Mouse (Mus musculus) midbrain, embryonic 14.5 days (tissue): ENCODE data around the gene Hist1h2bl. TPM values are rescaled to one million over a fixed set of nuclear protein-coding genes. Genes with fewer than 3 reads are reported as not detected.
A peak's percentile ranks its signal among the peaks of the same experiment; 100 is the strongest.
"Not testable (repeated sequence)": the region's sequence is repeated elsewhere in the genome, so short reads cannot be mapped to it uniquely, and the experiment has no call there.

Experiments used
- ATAC-seq: fragments of 200-750 bp; cut with Nextera tagmentation; 2 replicates; pipeline ENCODE4 v1.8.0; 2017; ENCODE audit warnings: moderate number of reproducible peaks, moderate library complexity; ENCODE audit not compliant: low FRiP score, low TSS enrichment
- DNase-seq: peaks from one replicate; pipeline ENCODE4 v3.0.0-alpha.2; 2015
- H3K27ac ChIP-seq: fragments of 300-500 bp; sonication (generic); replicated peaks from 2 replicates; pipeline ENCODE4 v1.5.1; 2014; ENCODE audit warnings: mild to moderate bottlenecking, low read depth, low read length, moderate library complexity
- H3K27me3 ChIP-seq: fragments of 300-500 bp; sonication (generic); 2 replicates; pipeline ENCODE4 v1.6.1; 2014; ENCODE audit warnings: low read length, control low read depth, mixed read lengths; ENCODE audit not compliant: control insufficient read depth, insufficient read depth
- H3K36me3 ChIP-seq: fragments of 300-500 bp; sonication (generic); 2 replicates; pipeline ENCODE4 v1.6.1; 2014; ENCODE audit warnings: low read length, control low read depth; ENCODE audit not compliant: control insufficient read depth, insufficient read depth
- H3K4me1 ChIP-seq: fragments of 300-500 bp; sonication (generic); 2 replicates; pipeline ENCODE4 v1.6.1; 2014; ENCODE audit warnings: mild to moderate bottlenecking, antibody characterized with exemption, low read length, control low read depth; ENCODE audit not compliant: control insufficient read depth, insufficient read depth
- H3K4me2 ChIP-seq: fragments of 300-500 bp; sonication (generic); 2 replicates; pipeline ENCODE4 v1.6.1; 2014; ENCODE audit warnings: mild to moderate bottlenecking, low read length, moderate library complexity
- H3K4me3 ChIP-seq: fragments of 300-500 bp; sonication (generic); replicated peaks from 2 replicates; pipeline ENCODE4 v1.5.1; 2014; ENCODE audit warnings: low read depth, low read length
- H3K9ac ChIP-seq: fragments of 300-500 bp; sonication (generic); replicated peaks from 2 replicates; pipeline ENCODE4 v1.6.1; 2014; ENCODE audit warnings: mild to moderate bottlenecking, low read length, moderate library complexity
- H3K9me3 ChIP-seq: fragments of 300-500 bp; sonication (generic); 2 replicates; pipeline ENCODE4 v1.6.1; 2016; ENCODE audit warnings: low read length, control low read depth, mixed read lengths; ENCODE audit not compliant: control insufficient read depth
- WGBS: fragments of 180-500 bp; shearing (Covaris S2); extraction: QIAGEN DNeasy Blood & Tissue Kit; methylation state at CpG from one replicate; pipeline ENCODE4 v1.1.7; 2014; 5-methylcytosine and 5-hydroxymethylcytosine counted together
- polyA plus RNA-seq: library from polyadenylated mRNA; unstranded; fragments of >200 nt; fragmentation: Nextera tagmentation; extraction: Ambion mirVana; gene quantifications from 2 replicates; pipeline ENCODE4 v1.2.1, GENCODE M21; 2014

Gene Hist1h2bl
- 1.2 TPM in 1 of 2 replicates, not detected in the other for polyA plus RNA-seq

DNA sequence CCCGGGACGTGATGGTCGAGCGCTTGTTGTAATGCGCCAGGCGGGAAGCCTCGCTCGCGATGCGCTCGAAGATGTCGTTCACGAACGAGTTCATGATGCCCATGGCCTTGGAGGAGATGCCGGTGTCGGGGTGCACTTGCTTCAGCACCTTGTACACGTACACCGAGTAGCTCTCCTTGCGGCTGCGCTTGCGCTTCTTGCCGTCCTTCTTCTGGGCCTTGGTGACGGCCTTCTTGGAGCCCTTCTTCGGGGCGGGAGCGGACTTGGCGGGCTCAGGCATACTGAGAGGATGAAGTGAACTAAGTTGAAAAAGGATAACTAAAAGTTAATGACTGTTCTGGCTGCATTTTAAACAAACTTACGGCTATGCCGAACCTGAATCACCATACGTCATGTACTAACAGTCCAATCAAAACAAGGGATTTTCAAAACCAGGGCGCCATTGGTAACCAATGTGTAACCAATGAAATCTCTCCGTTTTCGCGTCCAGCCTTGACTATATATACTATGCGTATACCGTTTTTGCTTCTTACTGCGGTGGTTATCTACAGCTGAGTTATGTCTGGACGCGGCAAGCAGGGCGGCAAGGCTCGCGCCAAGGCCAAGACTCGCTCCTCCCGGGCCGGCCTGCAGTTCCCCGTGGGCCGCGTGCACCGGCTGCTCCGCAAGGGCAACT, at the start of gene Hist1h2bl, which contains the start of gene Hist1h2ai:
TSS of gene Hist1h2bl (minus strand) at position 280 of the 676 bp plus-strand sequence.
TSS of gene Hist1h2ai (plus strand) at position 559 of the 676 bp plus-strand sequence.
- not testable (repeated sequence) for H3K9me3 ChIP-seq, H3K36me3 ChIP-seq, H3K27me3 ChIP-seq
- peak within 1 kb of the TSS; percentile 42 for H3K4me3 ChIP-seq
- H3K9ac ChIP-seq, result peak within 1 kb of the TSS; percentile 54
- DNase-seq (peak; percentile 96), ATAC-seq (peak; percentile 94)
- under 1% methylated on average over 25 of the region's 50 CpGs for WGBS
- H3K27ac ChIP-seq, result peak within 1 kb of the TSS; percentile 82
- peaks cover 26% of the 10 kb centered on the region for H3K4me1 ChIP-seq
- peak within 1 kb of the TSS; percentile 89 for H3K4me2 ChIP-seq

DNA sequence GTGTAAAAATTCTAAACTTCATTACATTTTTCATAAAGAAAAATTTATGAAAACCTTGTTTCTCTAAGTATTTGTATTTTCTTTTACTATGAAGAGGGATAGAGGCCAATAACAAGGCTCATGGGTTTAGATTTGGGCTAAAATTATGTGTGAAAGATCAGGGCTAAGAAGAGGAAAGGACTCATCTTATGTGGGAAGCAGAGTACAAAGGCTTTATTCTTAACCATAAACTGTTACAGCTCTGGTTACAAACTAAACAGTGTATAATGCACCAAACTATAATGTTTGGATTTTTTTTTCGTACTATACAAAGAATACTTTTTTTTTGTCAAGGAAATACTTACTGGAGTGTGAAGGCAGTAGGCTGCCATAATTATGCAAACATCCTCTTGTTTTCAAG, 39.8 kb upstream of the Hist1h2bl start:
- 61% methylated on average over 1 of the region's 1 CpGs for WGBS
- no peak for ATAC-seq

DNA sequence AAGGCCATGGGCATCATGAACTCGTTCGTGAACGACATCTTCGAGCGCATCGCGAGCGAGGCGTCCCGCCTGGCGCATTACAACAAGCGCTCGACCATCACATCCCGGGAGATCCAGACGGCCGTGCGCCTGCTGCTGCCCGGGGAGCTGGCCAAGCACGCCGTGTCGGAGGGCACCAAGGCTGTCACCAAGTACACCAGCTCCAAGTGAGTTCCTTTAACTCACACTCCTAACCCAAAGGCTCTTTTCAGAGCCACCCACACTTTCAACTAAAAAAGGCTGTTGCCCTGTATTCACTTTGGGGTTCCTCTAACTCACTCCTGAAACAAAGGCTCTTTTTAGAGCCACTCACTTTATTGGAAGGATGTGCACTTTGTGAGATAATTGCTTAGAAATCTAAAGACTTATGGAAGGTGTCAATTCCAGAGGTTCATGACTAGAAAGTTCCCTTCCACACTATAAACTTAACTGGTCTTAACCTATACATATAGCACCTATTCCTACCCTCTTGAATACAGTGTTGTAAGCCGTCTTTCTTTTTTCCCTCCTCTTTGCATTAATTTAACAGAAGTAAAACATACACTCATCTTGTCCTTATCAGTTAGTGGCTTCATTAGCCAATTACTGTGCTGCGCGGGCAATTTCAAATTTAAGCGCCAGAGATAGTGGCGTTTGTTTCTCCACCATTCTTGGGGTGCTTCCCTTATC, 38.5 kb upstream of the Hist1h2bl start:
- Histone ChIP-seq H3K27ac (peak overlapping the region; percentile 87), H3K4me3 (peak overlapping the region; percentile 40), H3K4me1 (peaks cover 18% of the 10 kb centered on the region), H3K4me2 (peak overlapping the region; percentile 74), H3K9ac (peak overlapping the region; percentile 24; the same call in 1 of the 2 replicates)
- not testable (repeated sequence) for H3K27me3 ChIP-seq, H3K9me3 ChIP-seq, ATAC-seq, H3K36me3 ChIP-seq
- peak; percentile 69 for DNase-seq
- 0% methylated on average over 20 of the region's 26 CpGs for WGBS

More for the DNA sequence above, 39.8 kb upstream of the Hist1h2bl start:
- Histone ChIP-seq H3K36me3 (no peaks in the 10 kb centered on the region), H3K27ac (no peak overlapping the region), H3K4me1 (peaks cover 14% of the 10 kb centered on the region), H3K27me3 (no peaks in the 10 kb centered on the region), H3K9me3 (no peaks in the 10 kb centered on the region), H3K9ac (no peak overlapping the region), H3K4me2 (no peak overlapping the region), H3K4me3 (no peak overlapping the region)
- DNase-seq, result no peak

DNA sequence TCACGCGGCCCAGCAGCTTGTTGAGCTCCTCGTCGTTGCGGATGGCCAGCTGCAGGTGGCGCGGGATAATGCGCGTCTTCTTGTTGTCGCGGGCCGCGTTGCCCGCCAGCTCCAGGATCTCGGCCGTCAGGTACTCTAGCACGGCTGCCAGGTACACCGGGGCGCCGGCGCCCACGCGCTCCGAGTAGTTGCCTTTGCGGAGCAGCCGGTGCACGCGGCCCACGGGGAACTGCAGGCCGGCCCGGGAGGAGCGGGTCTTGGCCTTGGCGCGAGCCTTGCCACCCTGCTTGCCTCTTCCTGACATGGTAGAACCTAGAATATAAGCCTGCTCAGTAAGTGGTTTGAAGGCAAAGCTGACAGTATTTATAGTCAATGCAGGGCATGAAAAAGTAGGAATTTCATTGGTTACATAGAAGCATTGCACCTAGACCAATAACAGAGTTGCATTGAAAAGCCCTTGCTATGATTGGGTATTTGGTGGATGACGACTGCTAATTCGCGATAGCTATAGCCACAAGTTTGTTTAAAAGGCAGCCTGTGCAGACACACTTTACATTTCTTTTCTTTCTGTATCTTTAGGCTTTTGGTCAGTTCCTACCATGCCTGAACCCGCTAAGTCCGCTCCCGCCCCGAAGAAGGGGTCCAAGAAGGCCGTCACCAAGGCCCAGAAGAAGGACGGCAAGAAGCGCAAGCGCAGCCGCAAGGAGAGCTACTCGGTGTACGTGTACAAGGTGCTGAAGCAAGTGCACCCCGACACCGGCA, 37.8 kb upstream of the Hist1h2bl start, which contains the start of the genes Hist1h2ak and Hist1h2bn:
TSS of gene Hist1h2ak (minus strand) at position 304 of the 762 bp plus-strand sequence.
TSS of gene Hist1h2bn (plus strand) at position 600 of the 762 bp plus-strand sequence.
- not testable (repeated sequence) for H3K27me3 ChIP-seq, H3K9me3 ChIP-seq, H3K36me3 ChIP-seq
- peaks cover 25% of the 10 kb centered on the region for H3K4me1 ChIP-seq
- ATAC-seq (peak; percentile 94), DNase-seq (peak; percentile 92)
- peak within 1 kb of the TSS; percentile 40 for H3K4me3 ChIP-seq
- peak within 1 kb of the TSS; percentile 74 for H3K4me2 ChIP-seq
- peak within 1 kb of the TSS; percentile 87 for H3K27ac ChIP-seq
- under 1% methylated on average over 46 of the region's 50 CpGs for WGBS
- peak within 1 kb of the TSS; percentile 46; the same call in 1 of the 2 replicates for H3K9ac ChIP-seq

DNA sequence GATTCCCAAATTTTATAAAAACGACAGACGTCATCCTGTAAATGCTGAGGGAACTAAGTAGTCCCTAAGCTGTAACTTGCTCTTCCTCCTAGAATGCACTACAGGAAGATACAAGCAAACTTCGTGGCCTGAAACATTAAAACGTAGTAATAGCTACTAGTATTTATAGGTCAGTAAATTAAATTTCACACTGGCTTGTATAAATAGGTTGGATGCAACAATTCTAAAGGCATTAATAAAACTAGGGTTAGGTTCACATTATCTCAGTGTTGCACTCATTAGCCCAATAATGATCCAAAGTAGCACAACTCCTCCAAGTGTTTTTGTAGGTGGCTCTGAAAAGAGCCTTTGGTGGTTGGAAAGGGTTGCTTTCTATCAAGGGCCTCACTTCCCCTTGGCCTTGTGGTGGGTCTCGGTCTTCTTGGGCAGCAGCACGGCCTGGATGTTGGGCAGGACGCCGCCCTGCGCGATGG, 37.1 kb upstream of the Hist1h2bl start:
- ATAC-seq, result no peak
- H3K9ac ChIP-seq, result peak overlapping the region; percentile 46; the same call in 1 of the 2 replicates
- peak; percentile 28 for DNase-seq
- 3% methylated on average over 10 of the region's 10 CpGs for WGBS
- H3K4me2 ChIP-seq, result peak overlapping the region; percentile 74
- H3K4me1 ChIP-seq, result peaks cover 28% of the 10 kb centered on the region
- no peaks in the 10 kb centered on the region for H3K27me3 ChIP-seq
- no peaks in the 10 kb centered on the region for H3K36me3 ChIP-seq
- H3K4me3 ChIP-seq, result peak overlapping the region; percentile 40
- peak overlapping the region; percentile 87 for H3K27ac ChIP-seq
- no peaks in the 10 kb centered on the region for H3K9me3 ChIP-seq

DNA sequence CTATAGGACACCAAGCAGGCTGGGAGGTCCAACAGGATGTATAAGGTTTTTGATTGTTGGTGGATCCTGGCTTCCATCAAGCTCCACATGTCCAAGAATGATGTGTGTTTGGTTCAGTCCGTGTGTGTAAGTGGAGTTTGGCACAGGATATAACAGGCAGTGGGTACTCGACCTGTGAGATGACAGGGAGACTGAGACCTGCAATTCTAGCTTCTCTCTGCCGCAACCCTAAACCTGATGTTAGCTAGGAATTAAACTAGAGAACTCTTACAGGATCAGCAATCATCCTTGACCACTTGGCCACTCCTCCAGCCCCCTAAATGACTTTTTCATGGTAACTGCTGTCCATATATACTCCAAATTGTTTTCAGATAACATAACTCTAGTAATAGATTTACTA, 36.4 kb upstream of the Hist1h2bl start:
- no peak overlapping the region for H3K4me3 ChIP-seq
- ATAC-seq (no peak), DNase-seq (no peak)
- no peaks in the 10 kb centered on the region for H3K36me3 ChIP-seq
- peak overlapping the region; percentile 74; the same call in 1 of the 2 replicates for H3K4me2 ChIP-seq
- no peak overlapping the region for H3K27ac ChIP-seq
- no peak overlapping the region for H3K9ac ChIP-seq
- H3K27me3 ChIP-seq, result no peaks in the 10 kb centered on the region
- WGBS, result 35% methylated on average over 3 of the region's 3 CpGs
- H3K9me3 ChIP-seq, result no peaks in the 10 kb centered on the region
- peaks cover 31% of the 10 kb centered on the region for H3K4me1 ChIP-seq

DNA sequence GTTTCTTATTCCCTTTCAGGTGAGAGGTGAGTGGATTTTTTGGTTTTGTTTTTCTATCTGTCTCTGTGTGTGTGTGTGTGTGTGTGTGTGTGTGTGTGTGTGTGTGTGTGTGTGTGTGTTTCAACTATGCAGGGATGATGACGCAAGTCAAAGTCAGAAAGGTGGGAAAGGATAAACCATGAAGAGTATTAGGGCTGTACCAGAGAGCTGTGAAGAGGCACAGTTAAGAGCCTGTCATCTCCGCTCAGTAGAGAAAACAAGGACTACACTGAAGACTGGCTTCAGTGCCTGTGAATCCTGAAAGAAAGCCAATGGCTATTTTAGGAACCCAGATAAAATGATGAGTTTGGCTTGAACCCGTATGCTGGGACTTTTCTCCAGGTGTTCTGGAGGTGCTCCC, 35.9 kb upstream of the Hist1h2bl start:
- 78% methylated on average over 3 of the region's 3 CpGs for WGBS
- H3K4me1 ChIP-seq, result peaks cover 33% of the 10 kb centered on the region
- no peaks in the 10 kb centered on the region for H3K27me3 ChIP-seq
- no peak for DNase-seq
- H3K4me3 ChIP-seq, result no peak overlapping the region
- H3K4me2 ChIP-seq, result 0 out of 2 replicates have a peak overlapping the region, but pooled peaks have one; percentile 74
- H3K27ac ChIP-seq, result 0 out of 2 replicates have a peak overlapping the region, but pooled peaks have one; percentile 20
- no peaks in the 10 kb centered on the region for H3K9me3 ChIP-seq
- H3K36me3 ChIP-seq, result no peaks in the 10 kb centered on the region
- H3K9ac ChIP-seq, result no peak overlapping the region
- ATAC-seq, result no peak

DNA sequence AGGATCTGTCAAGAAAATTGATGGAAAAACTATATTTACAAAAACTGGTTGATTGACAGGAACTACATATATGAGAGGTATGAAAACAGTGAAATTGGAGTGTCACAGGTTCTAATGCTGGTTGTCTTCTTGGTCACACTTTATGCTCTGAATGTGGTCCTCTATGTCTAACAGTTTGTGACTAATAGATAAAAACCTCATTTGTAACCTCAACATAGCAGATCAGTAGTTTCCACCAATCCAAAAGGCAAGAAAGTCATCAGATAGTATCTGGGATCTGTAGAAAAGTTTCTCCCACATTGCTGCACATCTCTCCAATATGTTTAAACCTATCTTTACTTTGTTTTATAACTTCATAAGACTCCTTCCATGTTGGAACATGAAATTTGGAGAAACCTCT, 35.5 kb upstream of the Hist1h2bl start:
- H3K27me3 ChIP-seq, result no peaks in the 10 kb centered on the region
- H3K4me2 ChIP-seq, result no peak overlapping the region
- no peak overlapping the region for H3K4me3 ChIP-seq
- no peak for ATAC-seq
- H3K9ac ChIP-seq, result no peak overlapping the region
- H3K4me1 ChIP-seq, result peaks cover 33% of the 10 kb centered on the region
- no peaks in the 10 kb centered on the region for H3K36me3 ChIP-seq
- DNase-seq, result no peak
- no peaks in the 10 kb centered on the region for H3K9me3 ChIP-seq
- no peak overlapping the region for H3K27ac ChIP-seq
